Mouse (Mus musculus) midbrain, postnatal 0 days (tissue): Measurements from ENCODE around the gene Nubp2. TPM values are rescaled to one million over a fixed set of nuclear protein-coding genes. Genes with fewer than 3 reads are reported as not detected.
A peak's percentile ranks its signal among the peaks of the same experiment; 100 is the strongest.

Experiments
- ATAC-seq: fragments of 200-750 bp; cut with Nextera tagmentation; 2 replicates; pipeline ENCODE4 v1.8.0; 2017; ENCODE audit warnings: moderate number of reproducible peaks, mild to moderate bottlenecking, moderate TSS enrichment, moderate library complexity; ENCODE audit not compliant: low FRiP score
- DNase-seq: peaks from one replicate; pipeline ENCODE4 v3.0.0-alpha.2; 2015; ENCODE audit warnings: low spot score
- H3K27ac ChIP-seq: fragments of 300-500 bp; sonication (generic); 2 replicates; pipeline ENCODE4 v1.5.1; 2014; ENCODE audit warnings: low read depth, mild to moderate bottlenecking, low read length, mixed read lengths
- H3K27me3 ChIP-seq: fragments of 300-500 bp; sonication (generic); 2 replicates; pipeline ENCODE4 v1.6.1; 2014; ENCODE audit warnings: low read length, control low read depth, mixed read lengths; ENCODE audit not compliant: insufficient read depth
- H3K36me3 ChIP-seq: fragments of 300-500 bp; sonication (generic); 2 replicates; pipeline ENCODE4 v1.6.1; 2014; ENCODE audit warnings: low read length, control low read depth, mixed read lengths; ENCODE audit not compliant: insufficient read depth
- H3K4me1 ChIP-seq: fragments of 300-500 bp; sonication (generic); 2 replicates; pipeline ENCODE4 v1.6.1; 2014; ENCODE audit warnings: mild to moderate bottlenecking, control low read depth, antibody characterized with exemption, low read length, mixed read lengths; ENCODE audit not compliant: insufficient read depth
- H3K4me2 ChIP-seq: fragments of 300-500 bp; sonication (generic); 2 replicates; pipeline ENCODE4 v1.6.1; 2014; ENCODE audit warnings: low read depth, mild to moderate bottlenecking, low read length, mixed read lengths; ENCODE audit not compliant: poor library complexity, severe bottlenecking
- H3K4me3 ChIP-seq: fragments of 300-500 bp; sonication (generic); 2 replicates; pipeline ENCODE4 v1.5.1; 2014; ENCODE audit warnings: low read depth, mild to moderate bottlenecking, low read length, moderate library complexity
- H3K9ac ChIP-seq: fragments of 300-500 bp; sonication (generic); replicated peaks from 2 replicates; pipeline ENCODE4 v1.6.1; 2014; ENCODE audit warnings: mild to moderate bottlenecking, low read length, moderate library complexity, mixed read lengths; ENCODE audit not compliant: poor library complexity, severe bottlenecking
- H3K9me3 ChIP-seq: fragments of 300-500 bp; sonication (generic); 2 replicates; pipeline ENCODE4 v1.6.1; 2016; ENCODE audit warnings: low read length, control low read depth
- CTCF ChIP-seq: IDR thresholded peaks from 2 replicates; pipeline ENCODE4 v1.5.1; 2016; ENCODE audit warnings: antibody characterized with exemption, mild to moderate bottlenecking
- WGBS: fragments of 180-500 bp; shearing (Covaris S2); extraction: QIAGEN DNeasy Blood & Tissue Kit; methylation state at CpG from one replicate; pipeline ENCODE4 v1.1.7; 2014; 5-methylcytosine and 5-hydroxymethylcytosine counted together
- polyA plus RNA-seq: library from polyadenylated mRNA; unstranded; fragments of >200 nt; fragmentation: Nextera tagmentation; extraction: Ambion mirVana; gene quantifications from 2 replicates; pipeline ENCODE4 v1.2.1, GENCODE M21; 2015
- total RNA-seq: library from RNA; depleted of rRNA; stranded (reverse); fragments of >200 nt; gene quantifications from 2 replicates; pipeline ENCODE4 v1.2.3, GENCODE M21; 2014; rRNA removed

Gene Nubp2
- total and polyA plus RNA-seq, 2 experiments from 2014 or later, result 55.8 to 60.2 TPM

GRCm38 (mm10) chr17:24844525-24844924 lies 41.6 kb downstream of the Nubp2 start:
- 53% methylated on average over 9 of the region's 9 CpGs for WGBS
- Histone ChIP-seq H3K36me3 (no peaks in the 10 kb centered on the region), H3K27me3 (peaks cover 15% of the 10 kb centered on the region; the same call in 1 of the 2 replicates), H3K4me3 (no peak overlapping the region), H3K9ac (no peak overlapping the region), H3K4me1 (no peaks in the 10 kb centered on the region), H3K27ac (no peak overlapping the region), H3K9me3 (no peaks in the 10 kb centered on the region), H3K4me2 (no peak overlapping the region)
- DNase-seq (no peak), ATAC-seq (no peak)
- no peak for TF ChIP-seq CTCF

DNA sequence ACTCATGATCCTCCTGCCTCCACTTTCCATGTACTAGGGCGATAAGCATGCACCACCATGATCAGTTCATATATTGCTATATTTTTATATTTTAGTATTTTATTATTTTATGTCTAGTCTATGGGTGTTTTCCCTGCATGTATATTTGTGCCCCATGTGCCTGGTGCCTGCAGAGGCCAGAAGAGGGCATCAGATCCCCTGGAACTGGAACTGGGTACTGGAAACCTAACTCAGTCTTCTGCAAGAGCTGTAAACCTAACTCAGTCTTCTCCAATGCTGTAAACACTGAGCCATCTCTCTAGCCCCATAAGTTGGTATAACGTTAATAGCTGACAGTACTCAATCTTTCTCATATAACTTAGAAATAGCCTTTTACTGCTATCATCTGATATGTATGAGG lies 43.5 kb downstream of the Nubp2 start:
- Histone ChIP-seq H3K4me1 (no peaks in the 10 kb centered on the region), H3K9me3 (no peaks in the 10 kb centered on the region), H3K27me3 (peaks cover 18% of the 10 kb centered on the region; the same call in 1 of the 2 replicates), H3K4me3 (no peak overlapping the region), H3K4me2 (no peak overlapping the region), H3K36me3 (no peaks in the 10 kb centered on the region), H3K27ac (no peak overlapping the region), H3K9ac (no peak overlapping the region)
- DNase-seq (no peak), ATAC-seq (no peak)
- WGBS, result 63% methylated on average over 2 of the region's 2 CpGs
- TF ChIP-seq CTCF, result no peak

DNA sequence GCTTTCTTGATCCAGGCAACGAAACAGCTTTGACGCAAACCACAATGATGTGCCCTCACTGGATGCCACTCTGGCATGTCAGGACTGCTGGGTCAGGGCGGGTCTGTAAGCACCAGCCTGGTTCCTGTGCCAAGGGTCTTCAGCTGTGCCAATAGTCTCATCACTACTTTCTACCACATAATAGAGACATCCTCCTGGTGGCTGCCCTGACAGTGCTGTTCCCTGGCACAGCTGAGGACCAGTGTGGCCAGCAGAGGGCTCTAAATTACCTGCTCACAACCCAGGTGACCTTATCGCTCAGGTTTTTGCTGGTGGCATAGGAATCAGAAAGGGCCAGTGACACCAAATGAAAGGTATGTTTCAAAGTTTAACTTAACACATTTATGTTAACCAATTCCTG lies 45.0 kb downstream of the Nubp2 start:
- no peaks in the 10 kb centered on the region for H3K36me3 ChIP-seq

GRCm38 (mm10) chr17:24840341-24840740 lies 45.8 kb downstream of the Nubp2 start:
- no peaks in the 10 kb centered on the region for H3K9me3 ChIP-seq
- ATAC-seq, result no peak
- no peaks in the 10 kb centered on the region for H3K36me3 ChIP-seq
- H3K4me1 ChIP-seq, result no peaks in the 10 kb centered on the region
- no peak overlapping the region for H3K4me3 ChIP-seq
- WGBS, result 69% methylated on average over 5 of the region's 5 CpGs
- H3K27ac ChIP-seq, result no peak overlapping the region
- no peak for TF ChIP-seq CTCF
- DNase-seq, result no peak
- H3K27me3 ChIP-seq, result peaks cover 22% of the 10 kb centered on the region; the same call in 1 of the 2 replicates
- no peak overlapping the region for H3K9ac ChIP-seq
- H3K4me2 ChIP-seq, result no peak overlapping the region

More for the DNA sequence above, 45.0 kb downstream of the Nubp2 start:
- H3K4me3 ChIP-seq, result no peak overlapping the region
- no peaks in the 10 kb centered on the region for H3K4me1 ChIP-seq
- 44% methylated on average over 4 of the region's 4 CpGs for WGBS
- DNase-seq, result peak; percentile 4
- ATAC-seq, result no peak
- no peak overlapping the region for H3K4me2 ChIP-seq
- H3K27ac ChIP-seq, result no peak overlapping the region
- peak; percentile 44 for TF ChIP-seq CTCF
- H3K9me3 ChIP-seq, result no peaks in the 10 kb centered on the region
- H3K9ac ChIP-seq, result no peak overlapping the region
- peaks cover 22% of the 10 kb centered on the region; the same call in 1 of the 2 replicates for H3K27me3 ChIP-seq

- H3K4me3 ChIP-seq, result no peak within 1 kb of the TSS
- peaks cover 22% of the 10 kb centered on the region; the same call in 1 of the 2 replicates for H3K27me3 ChIP-seq
- H3K9me3 ChIP-seq, result no peaks in the 10 kb centered on the region
- H3K36me3 ChIP-seq, result no peaks in the 10 kb centered on the region
- no peak within 1 kb of the TSS for H3K9ac ChIP-seq
- no peak within 1 kb of the TSS for H3K4me2 ChIP-seq
- 72% methylated on average over 8 of the region's 8 CpGs for WGBS
- no peak within 1 kb of the TSS for H3K27ac ChIP-seq
- ATAC-seq (no peak), DNase-seq (no peak)
- no peak for TF ChIP-seq CTCF
- H3K4me1 ChIP-seq, result no peaks in the 10 kb centered on the region
Measured at GRCm38 (mm10) chr17:24839842-24840241, 46.3 kb downstream of the Nubp2 start, which contains the start of gene Hagh. TSS of gene Hagh (plus strand) at chr17:24840143.

Other genes with a start within 250 kb of the Nubp2 start
- gene Slc9a3r2, start 236.0 kb downstream of the Nubp2 start, total RNA-seq, result 61.7 and 62.8 TPM in 2 replicates
- gene Slc9a3r2, start 236.0 kb downstream of the Nubp2 start, polyA plus RNA-seq, result 52.1 and 52.7 TPM in 2 replicates
- gene Npw, start 227.9 kb downstream of the Nubp2 start, total RNA-seq, result not detected in 2 replicates
- gene Npw, start 227.9 kb downstream of the Nubp2 start, polyA plus RNA-seq, result 0.59 and 0.86 TPM in 2 replicates
- gene Zfp598, start 216.7 kb downstream of the Nubp2 start, total RNA-seq, result 36.4 and 40.0 TPM in 2 replicates
- 15.7 and 16.4 TPM in 2 replicates for gene Zfp598, start 216.7 kb downstream of the Nubp2 start, polyA plus RNA-seq
- 330 and 376 TPM in 2 replicates for gene Syngr3, start 196.4 kb downstream of the Nubp2 start, total RNA-seq
- 334 and 375 TPM in 2 replicates for gene Syngr3, start 196.4 kb downstream of the Nubp2 start, polyA plus RNA-seq
- gene Gfer, start 190.2 kb downstream of the Nubp2 start, total RNA-seq, result 28.0 and 44.3 TPM in 2 replicates
- 36.7 and 39.4 TPM in 2 replicates for gene Gfer, start 190.2 kb downstream of the Nubp2 start, polyA plus RNA-seq
- gene Noxo1, start 190.1 kb downstream of the Nubp2 start, total RNA-seq, result 7.2 and 11.1 TPM in 2 replicates
- gene Noxo1, start 190.1 kb downstream of the Nubp2 start, polyA plus RNA-seq, result 1.9 and 2.1 TPM in 2 replicates
- gene Tbl3, start 178.7 kb downstream of the Nubp2 start, total RNA-seq, result 44.0 and 56.4 TPM in 2 replicates
- gene Tbl3, start 178.7 kb downstream of the Nubp2 start, polyA plus RNA-seq, result 38.2 and 46.7 TPM in 2 replicates
- not detected in 2 replicates for gene Rnf151, start 168.3 kb downstream of the Nubp2 start, total RNA-seq
- not detected in 2 replicates for gene Rnf151, start 168.3 kb downstream of the Nubp2 start, polyA plus RNA-seq
- 2,209 and 2,389 TPM in 2 replicates for gene Rps2, start 168.2 kb downstream of the Nubp2 start, total RNA-seq
- 749 and 802 TPM in 2 replicates for gene Rps2, start 168.2 kb downstream of the Nubp2 start, polyA plus RNA-seq
- 150 and 170 TPM in 2 replicates for gene Ndufb10, start 161.9 kb downstream of the Nubp2 start, total RNA-seq
- gene Ndufb10, start 161.9 kb downstream of the Nubp2 start, polyA plus RNA-seq, result 344 and 349 TPM in 2 replicates
- gene Rpl3l, start 158.5 kb downstream of the Nubp2 start, total RNA-seq, result not detected in 2 replicates
- gene Rpl3l, start 158.5 kb downstream of the Nubp2 start, polyA plus RNA-seq, result 0.21 and 0.37 TPM in 2 replicates
- gene Msrb1, start 149.7 kb downstream of the Nubp2 start, total RNA-seq, result 9.6 and 14.1 TPM in 2 replicates
- 20.6 and 22.6 TPM in 2 replicates for gene Msrb1, start 149.7 kb downstream of the Nubp2 start, polyA plus RNA-seq
- 0.49 TPM in 1 of 2 replicates, not detected in the other for gene Hs3st6, start 133.4 kb downstream of the Nubp2 start, total RNA-seq
- 0.22 and 0.50 TPM in 2 replicates for gene Hs3st6, start 133.4 kb downstream of the Nubp2 start, polyA plus RNA-seq
- gene Meiob, start 82.1 kb downstream of the Nubp2 start, total RNA-seq, result not detected in 2 replicates
- 0.12 TPM in 1 of 2 replicates, not detected in the other for gene Meiob, start 82.1 kb downstream of the Nubp2 start, polyA plus RNA-seq
- gene Hagh, start 46.2 kb downstream of the Nubp2 start, total RNA-seq, result 73.6 and 119 TPM in 2 replicates
- 74.0 and 79.5 TPM in 2 replicates for gene Hagh, start 46.2 kb downstream of the Nubp2 start, polyA plus RNA-seq
- 11.7 and 14.0 TPM in 2 replicates for gene Fahd1, start 36.0 kb downstream of the Nubp2 start, total RNA-seq
- gene Fahd1, start 36.0 kb downstream of the Nubp2 start, polyA plus RNA-seq, result 18.2 and 20.8 TPM in 2 replicates
- gene Igfals, start 20.4 kb downstream of the Nubp2 start, total RNA-seq, result 0.28 TPM in 1 of 2 replicates, not detected in the other
- 0.31 TPM in 1 of 2 replicates, not detected in the other for gene Igfals, start 20.4 kb downstream of the Nubp2 start, polyA plus RNA-seq
- gene Spsb3, start 294 bp upstream of the Nubp2 start, total RNA-seq, result 87.5 and 105 TPM in 2 replicates
- gene Spsb3, start 294 bp upstream of the Nubp2 start, polyA plus RNA-seq, result 100 and 110 TPM in 2 replicates
- 29.7 and 31.7 TPM in 2 replicates for gene Eme2, start 8.7 kb upstream of the Nubp2 start, total RNA-seq
- 20.2 and 22.5 TPM in 2 replicates for gene Eme2, start 8.7 kb upstream of the Nubp2 start, polyA plus RNA-seq
- 43.8 and 46.1 TPM in 2 replicates for gene Mrps34, start 8.8 kb upstream of the Nubp2 start, total RNA-seq
- gene Mrps34, start 8.8 kb upstream of the Nubp2 start, polyA plus RNA-seq, result 128 and 131 TPM in 2 replicates
- 54.4 and 65.3 TPM in 2 replicates for gene Nme3, start 10.2 kb upstream of the Nubp2 start, total RNA-seq
- gene Nme3, start 10.2 kb upstream of the Nubp2 start, polyA plus RNA-seq, result 98.3 and 105 TPM in 2 replicates
- 153 and 168 TPM in 2 replicates for gene Mapk8ip3, start 50.6 kb upstream of the Nubp2 start, total RNA-seq
- 70.5 and 72.5 TPM in 2 replicates for gene Mapk8ip3, start 50.6 kb upstream of the Nubp2 start, polyA plus RNA-seq
- gene Jpt2, start 74.3 kb upstream of the Nubp2 start, total RNA-seq, result 60.7 and 61.0 TPM in 2 replicates
- gene Jpt2, start 74.3 kb upstream of the Nubp2 start, polyA plus RNA-seq, result 64.5 and 66.7 TPM in 2 replicates
- gene Cramp1l, start 129.4 kb upstream of the Nubp2 start, total RNA-seq, result 17.4 and 22.3 TPM in 2 replicates
- 2.7 and 3.2 TPM in 2 replicates for gene Cramp1l, start 129.4 kb upstream of the Nubp2 start, polyA plus RNA-seq
- 22.7 and 39.8 TPM in 2 replicates for gene Ift140, start 129.7 kb upstream of the Nubp2 start, total RNA-seq
- 13.5 and 14.4 TPM in 2 replicates for gene Ift140, start 129.7 kb upstream of the Nubp2 start, polyA plus RNA-seq
- gene Tmem204, start 197.2 kb upstream of the Nubp2 start, total RNA-seq, result 11.1 and 11.2 TPM in 2 replicates
- 8.2 and 8.3 TPM in 2 replicates for gene Tmem204, start 197.2 kb upstream of the Nubp2 start, polyA plus RNA-seq
- 45.0 and 56.3 TPM in 2 replicates for gene Telo2, start 229.6 kb upstream of the Nubp2 start, total RNA-seq
- 34.9 and 36.5 TPM in 2 replicates for gene Telo2, start 229.6 kb upstream of the Nubp2 start, polyA plus RNA-seq
- gene Ptx4, start 234.4 kb upstream of the Nubp2 start, total RNA-seq, result 0.42 TPM in 1 of 2 replicates, not detected in the other
- 0.20 and 0.59 TPM in 2 replicates for gene Ptx4, start 234.4 kb upstream of the Nubp2 start, polyA plus RNA-seq
- 37.9 and 39.5 TPM in 2 replicates for gene Clcn7, start 247.0 kb upstream of the Nubp2 start, total RNA-seq
- 25.5 and 26.7 TPM in 2 replicates for gene Clcn7, start 247.0 kb upstream of the Nubp2 start, polyA plus RNA-seq